Mouse (Mus musculus) limb, embryonic 12.5 days (tissue): ENCODE data around the gene Tbx2. TPM values are rescaled to one million over a fixed set of nuclear protein-coding genes. Genes with fewer than 3 reads are reported as not detected.

Experiments
- ATAC-seq: fragments of 200-750 bp; cut with Nextera tagmentation; 2 replicates; pipeline ENCODE4 v1.8.0; 2017; ENCODE audit warnings: low read depth, moderate TSS enrichment; ENCODE audit not compliant: insufficient number of reproducible peaks, insufficient read depth, low FRiP score, low TSS enrichment
- H3K27ac ChIP-seq: fragments of 300-500 bp; sonication (generic); 2 replicates; pipeline ENCODE4 v1.5.1; 2016; ENCODE audit warnings: mild to moderate bottlenecking, moderate library complexity
- H3K27me3 ChIP-seq: fragments of 300-500 bp; sonication (generic); 2 replicates; pipeline ENCODE4 v1.6.1; 2016; ENCODE audit warnings: mild to moderate bottlenecking, moderate library complexity
- H3K36me3 ChIP-seq: fragments of 300-500 bp; sonication (generic); 2 replicates; pipeline ENCODE4 v1.6.1; 2016; ENCODE audit warnings: mild to moderate bottlenecking, moderate library complexity
- H3K4me1 ChIP-seq: fragments of 300-500 bp; sonication (generic); replicated peaks from 2 replicates; pipeline ENCODE4 v1.6.1; 2016
- H3K4me2 ChIP-seq: fragments of 300-500 bp; sonication (generic); 2 replicates; pipeline ENCODE4 v1.6.1; 2016; ENCODE audit warnings: mild to moderate bottlenecking, moderate library complexity
- H3K4me3 ChIP-seq: fragments of 300-500 bp; sonication (generic); replicated peaks from 2 replicates; pipeline ENCODE4 v1.5.1; 2016; ENCODE audit warnings: mild to moderate bottlenecking
- H3K9ac ChIP-seq: fragments of 300-500 bp; sonication (generic); replicated peaks from 2 replicates; pipeline ENCODE4 v1.6.1; 2016; ENCODE audit warnings: mild to moderate bottlenecking, moderate library complexity
- H3K9me3 ChIP-seq: fragments of 300-500 bp; sonication (generic); 2 replicates; pipeline ENCODE4 v1.6.1; 2016; ENCODE audit warnings: mild to moderate bottlenecking, moderate library complexity
- WGBS: fragments of 180-500 bp; shearing (Covaris S2); methylation state at CpG from one replicate; pipeline ENCODE4 v1.1.7; 2016; 5-methylcytosine and 5-hydroxymethylcytosine counted together
- polyA plus RNA-seq: library from polyadenylated mRNA; unstranded; fragments of >200 nt; fragmentation: Nextera tagmentation; extraction: Ambion mirVana; gene quantifications from 2 replicates; pipeline ENCODE4 v1.2.1, GENCODE M21; 2016

Gene Tbx2
- polyA plus RNA-seq, 1 experiment from 2014 or later = 10.0 TPM

DNA sequence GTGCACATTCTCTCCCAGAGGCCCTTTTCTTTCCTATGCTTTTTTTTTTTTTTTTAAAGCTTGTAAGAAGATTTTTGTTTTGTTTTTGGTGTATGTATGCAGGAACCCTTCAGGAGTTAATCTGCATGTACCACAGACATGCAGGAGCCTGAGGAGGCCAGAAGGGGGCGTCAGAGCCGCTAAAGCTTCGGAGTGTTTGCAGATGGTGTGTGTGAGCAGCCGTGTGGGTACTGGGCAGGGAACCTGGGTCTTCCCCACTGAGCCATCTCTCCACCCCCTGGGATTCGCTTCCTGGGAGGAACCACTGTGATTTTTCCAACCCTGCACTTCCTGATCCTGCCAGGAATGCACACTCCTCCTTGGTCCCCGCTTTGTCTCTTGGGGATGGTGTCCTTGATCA, 18.4 kb downstream of the Tbx2 start:
- H3K4me3 ChIP-seq = no peak overlapping the region
- H3K27me3 ChIP-seq = peaks cover 10% of the 10 kb centered on the region; the same call in 1 of the 2 replicates
- H3K9ac ChIP-seq = no peak overlapping the region
- peaks cover 4% of the 10 kb centered on the region; the same call in 1 of the 2 replicates for H3K9me3 ChIP-seq
- H3K4me2 ChIP-seq = no peak overlapping the region
- 42% methylated on average over 6 of the region's 6 CpGs for WGBS
- no peaks in the 10 kb centered on the region for H3K36me3 ChIP-seq
- no peak for ATAC-seq
- no peak overlapping the region for H3K27ac ChIP-seq
- H3K4me1 ChIP-seq = no peaks in the 10 kb centered on the region; the same call in none of the 2 replicates

DNA sequence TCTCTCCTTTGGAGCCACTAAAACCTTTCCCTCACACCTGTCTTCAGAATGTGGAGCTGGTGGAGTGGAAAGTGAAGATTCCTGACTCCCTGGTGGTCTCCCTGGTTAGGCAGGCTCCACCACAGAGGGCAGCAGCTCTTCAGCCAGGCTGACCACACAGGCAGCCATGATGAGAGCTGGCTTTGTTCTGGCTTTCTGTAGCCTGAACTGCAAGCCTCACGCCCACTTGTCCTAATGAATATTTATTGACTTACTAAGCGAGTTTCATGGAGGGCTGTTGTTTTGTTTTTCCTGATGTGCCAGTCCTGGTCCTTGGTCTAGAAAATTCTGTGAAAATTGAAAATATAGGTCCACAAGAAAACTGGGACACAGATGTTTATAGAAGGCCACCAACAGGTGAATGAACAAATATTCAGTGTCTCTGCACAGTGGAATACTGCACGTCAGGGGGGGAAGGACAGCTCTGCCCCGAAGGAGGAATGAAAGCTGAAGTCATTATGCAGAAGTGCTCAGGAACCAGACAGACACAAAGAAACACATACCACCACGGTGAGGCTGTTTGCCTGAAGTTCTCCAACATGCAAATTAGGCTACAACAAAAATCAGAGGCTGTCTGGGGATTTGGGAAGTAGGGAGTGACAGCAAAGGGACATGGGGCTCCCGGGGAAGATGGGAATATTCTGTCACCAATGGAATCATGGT, 25.8 kb downstream of the Tbx2 start:
- peaks cover 6% of the 10 kb centered on the region for H3K4me1 ChIP-seq
- H3K4me2 ChIP-seq = no peak overlapping the region
- WGBS = 32% methylated on average over 6 of the region's 6 CpGs
- no peak overlapping the region for H3K9ac ChIP-seq
- no peaks in the 10 kb centered on the region for H3K36me3 ChIP-seq
- H3K27me3 ChIP-seq = no peaks in the 10 kb centered on the region
- no peak for ATAC-seq
- H3K27ac ChIP-seq = peak overlapping the region; percentile 18; the same call in 1 of the 2 replicates
- peaks cover 4% of the 10 kb centered on the region; the same call in 1 of the 2 replicates for H3K9me3 ChIP-seq
- H3K4me3 ChIP-seq = no peak overlapping the region

DNA sequence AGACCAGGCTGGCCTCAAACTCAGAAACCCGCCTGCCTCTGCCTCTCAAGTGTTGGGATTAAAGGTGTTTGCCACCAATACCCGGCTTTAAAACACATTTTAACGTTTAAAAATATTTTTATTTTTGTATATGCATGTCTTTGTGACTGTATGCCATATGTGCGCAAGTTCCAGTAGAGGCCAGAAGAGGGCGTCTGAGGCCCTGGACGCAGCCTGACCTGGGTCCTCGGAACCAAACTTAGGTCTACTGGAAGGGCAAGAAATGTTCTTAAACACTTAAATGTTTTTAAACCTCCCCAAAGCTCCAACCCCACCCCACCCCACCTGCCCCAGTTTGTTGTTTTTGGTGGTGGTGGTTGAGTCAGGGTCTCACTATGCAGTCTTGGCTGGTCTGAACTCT, 32.0 kb downstream of the Tbx2 start:
- 40% methylated on average over 7 of the region's 7 CpGs for WGBS
- H3K36me3 ChIP-seq = no peaks in the 10 kb centered on the region

DNA sequence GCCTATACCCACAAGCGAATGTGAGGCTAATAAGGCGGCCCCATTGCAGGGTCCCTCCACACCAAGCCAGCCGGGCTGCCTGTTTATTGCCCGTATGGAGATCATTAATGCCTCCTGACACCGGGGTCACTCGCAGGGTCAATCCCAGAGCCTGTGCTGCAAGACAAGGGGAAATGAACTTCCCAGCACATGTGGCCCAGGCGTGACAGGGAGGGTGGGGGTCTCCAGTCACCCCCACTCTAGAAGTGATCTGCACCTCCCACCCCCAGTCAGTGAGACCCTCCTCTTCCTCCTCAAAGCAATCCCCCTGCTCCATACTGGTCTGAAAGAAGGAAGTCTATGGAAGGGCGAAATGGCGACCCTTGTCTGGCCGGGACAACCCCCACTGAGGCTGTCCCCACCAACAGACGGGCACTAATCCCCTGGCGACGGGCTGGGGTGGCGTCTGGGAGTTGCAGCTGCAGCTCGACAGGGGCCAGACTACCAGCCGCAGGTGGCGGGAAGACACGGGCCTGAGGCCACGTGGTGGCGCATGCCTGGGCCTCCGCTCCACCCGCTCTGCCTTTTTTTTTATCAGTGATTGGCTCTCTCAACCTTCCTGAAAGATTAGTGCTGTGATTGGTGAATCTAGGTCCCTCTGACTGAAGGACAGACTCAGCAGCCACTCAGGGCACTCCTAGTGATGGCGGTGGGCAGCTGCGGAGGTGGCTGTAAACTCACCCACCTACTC, 43.9 kb downstream of the Tbx2 start:
- no peaks in the 10 kb centered on the region for H3K36me3 ChIP-seq
- peak overlapping the region; percentile 92 for H3K27ac ChIP-seq
- peak overlapping the region; percentile 20 for H3K4me3 ChIP-seq
- no peaks in the 10 kb centered on the region for H3K9me3 ChIP-seq
- H3K4me1 ChIP-seq = peaks cover 36% of the 10 kb centered on the region
- no peaks in the 10 kb centered on the region for H3K27me3 ChIP-seq
- peak; percentile 86 for ATAC-seq
- peak overlapping the region; percentile 53 for H3K4me2 ChIP-seq
- 0 out of 2 replicates have a peak overlapping the region, but pooled peaks have one; percentile 12 for H3K9ac ChIP-seq
- WGBS = 18% methylated on average over 24 of the region's 24 CpGs

More for the DNA sequence above, 32.0 kb downstream of the Tbx2 start:
- Histone ChIP-seq H3K4me2 (no peak overlapping the region), H3K27me3 (no peaks in the 10 kb centered on the region), H3K9ac (no peak overlapping the region), H3K4me3 (no peak overlapping the region), H3K4me1 (no peaks in the 10 kb centered on the region; the same call in 1 of the 2 replicates), H3K27ac (no peak overlapping the region), H3K9me3 (no peaks in the 10 kb centered on the region)
- no peak for ATAC-seq

DNA sequence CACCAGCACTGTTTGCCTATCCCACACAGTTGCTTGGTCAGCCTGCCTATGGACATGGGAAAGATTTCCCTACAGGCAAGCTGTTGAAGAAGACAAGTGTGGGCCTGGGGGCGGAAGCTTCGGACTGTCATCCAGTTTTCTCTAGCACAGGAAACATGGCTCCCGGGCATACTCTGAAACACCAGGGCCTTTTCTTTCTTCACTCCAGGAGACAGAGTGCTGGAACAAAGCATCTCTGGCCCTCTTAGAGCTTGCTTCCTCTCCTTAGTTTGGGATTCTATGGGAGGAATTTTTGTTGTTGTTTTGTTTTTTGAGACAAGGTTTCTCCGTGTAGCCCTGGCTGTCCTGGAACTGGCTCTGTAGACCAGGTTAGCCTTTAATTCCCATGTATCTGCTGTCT, 52.1 kb downstream of the Tbx2 start:
- ATAC-seq = no peak
- no peak overlapping the region for H3K9ac ChIP-seq
- H3K9me3 ChIP-seq = no peaks in the 10 kb centered on the region
- H3K4me3 ChIP-seq = no peak overlapping the region
- peaks cover 31% of the 10 kb centered on the region for H3K27me3 ChIP-seq
- WGBS = 69% methylated on average over 4 of the region's 4 CpGs
- no peaks in the 10 kb centered on the region for H3K36me3 ChIP-seq
- H3K4me1 ChIP-seq = peaks cover 30% of the 10 kb centered on the region
- H3K27ac ChIP-seq = no peak overlapping the region
- no peak overlapping the region for H3K4me2 ChIP-seq

DNA sequence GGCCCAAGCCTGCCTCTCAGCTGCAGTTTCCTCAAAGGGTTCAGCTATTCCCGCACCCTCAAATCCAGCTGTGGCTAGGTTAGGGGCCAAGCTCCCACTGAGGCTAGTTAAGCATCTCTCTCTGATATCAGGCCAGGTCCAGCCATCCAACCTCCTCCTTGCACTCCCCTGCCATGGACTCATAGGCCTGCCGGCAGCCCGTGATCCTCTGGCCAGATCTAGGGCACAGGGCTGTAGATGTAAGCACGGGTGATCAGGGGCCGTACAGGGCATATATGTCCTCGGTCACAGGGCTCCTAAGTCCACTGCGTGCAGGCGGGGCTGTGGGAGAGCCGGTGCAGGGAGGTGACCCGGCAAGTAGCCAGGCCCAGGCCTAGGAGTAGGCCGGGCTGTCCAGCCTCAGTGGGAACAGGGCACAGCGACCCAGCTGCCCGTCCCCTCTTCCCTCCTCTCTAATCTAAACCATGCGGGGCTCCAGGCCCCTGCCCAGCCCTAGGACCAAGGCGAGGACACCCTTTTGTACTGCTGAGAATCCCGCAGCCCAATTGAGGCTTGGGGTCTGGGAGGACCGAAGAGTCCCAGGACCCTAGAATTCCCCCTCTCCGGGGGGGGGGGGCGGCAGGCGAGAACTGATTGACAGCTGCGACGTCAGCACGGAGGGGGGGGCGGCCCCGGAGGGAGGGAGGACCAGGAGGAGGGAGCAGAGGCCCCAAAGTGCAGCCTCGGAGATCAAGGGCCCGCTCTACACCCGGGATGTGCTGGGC, 53.5 kb downstream of the Tbx2 start, which contains the start of gene Tbx4:
TSS of gene Tbx4 (plus strand) at position 758 of the 764 bp plus-strand sequence.
- Histone ChIP-seq H3K4me3 (peak within 1 kb of the TSS; percentile 64), H3K9ac (peak within 1 kb of the TSS; percentile 96), H3K9me3 (no peaks in the 10 kb centered on the region), H3K4me1 (peaks cover 36% of the 10 kb centered on the region), H3K27ac (peak within 1 kb of the TSS; percentile 95), H3K36me3 (no peaks in the 10 kb centered on the region), H3K4me2 (peak within 1 kb of the TSS; percentile 80), H3K27me3 (peaks cover 44% of the 10 kb centered on the region)
- ATAC-seq = peak; percentile 68
- WGBS = 12% methylated on average over 19 of the region's 28 CpGs

DNA sequence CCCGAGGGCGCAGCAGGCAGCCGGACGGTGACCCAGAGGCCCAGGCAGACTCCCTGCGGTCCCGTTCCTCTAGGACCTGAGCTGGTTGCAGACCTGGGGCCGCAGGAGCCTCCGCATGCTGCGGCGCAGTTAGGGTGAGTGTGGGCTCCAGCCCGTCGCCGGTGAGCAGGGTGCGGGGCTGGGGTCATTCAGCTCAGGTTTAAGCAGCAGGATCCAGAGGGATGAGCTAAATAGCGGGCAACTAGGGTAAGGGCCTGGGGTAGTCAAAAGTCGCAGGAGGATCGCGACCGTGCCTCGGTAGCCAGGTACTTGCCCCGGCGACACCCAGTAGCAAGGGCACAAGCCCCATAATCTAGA, 54.1 kb downstream of the Tbx2 start:
- no peaks in the 10 kb centered on the region for H3K36me3 ChIP-seq
- peaks cover 50% of the 10 kb centered on the region for H3K27me3 ChIP-seq
- H3K27ac ChIP-seq = peak overlapping the region; percentile 95
- 3% methylated on average over 22 of the region's 22 CpGs for WGBS
- peak overlapping the region; percentile 80 for H3K4me2 ChIP-seq
- peak overlapping the region; percentile 64 for H3K4me3 ChIP-seq
- H3K9ac ChIP-seq = peak overlapping the region; percentile 96
- H3K4me1 ChIP-seq = peaks cover 36% of the 10 kb centered on the region
- no peaks in the 10 kb centered on the region for H3K9me3 ChIP-seq
- ATAC-seq = no peak

DNA sequence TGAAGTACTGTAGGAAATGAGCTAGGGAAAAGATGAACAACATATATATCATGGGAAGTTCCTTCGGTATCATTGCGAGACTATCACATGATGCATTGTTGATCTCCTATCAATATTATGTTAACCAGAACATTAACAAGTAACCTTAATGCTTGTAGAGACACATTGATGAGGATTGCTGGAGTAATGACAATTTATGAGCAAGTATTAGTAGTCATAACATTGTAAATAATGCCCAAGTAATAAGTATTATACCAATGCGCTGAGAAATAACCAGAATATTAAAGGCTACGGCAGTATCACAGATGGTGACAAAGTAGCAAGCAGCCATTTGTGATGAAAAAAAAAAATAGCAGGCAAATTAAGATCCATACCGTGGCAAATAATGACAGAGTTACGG, 54.9 kb downstream of the Tbx2 start:
- H3K27ac ChIP-seq = no peak overlapping the region
- peak overlapping the region; percentile 95 for H3K9ac ChIP-seq
- H3K4me1 ChIP-seq = peaks cover 43% of the 10 kb centered on the region
- peak overlapping the region; percentile 80 for H3K4me2 ChIP-seq
- H3K4me3 ChIP-seq = peak overlapping the region; percentile 64
- H3K9me3 ChIP-seq = no peaks in the 10 kb centered on the region
- peaks cover 58% of the 10 kb centered on the region for H3K27me3 ChIP-seq
- no peaks in the 10 kb centered on the region for H3K36me3 ChIP-seq
- no peak for ATAC-seq
- WGBS = 14% methylated on average over 6 of the region's 6 CpGs

DNA sequence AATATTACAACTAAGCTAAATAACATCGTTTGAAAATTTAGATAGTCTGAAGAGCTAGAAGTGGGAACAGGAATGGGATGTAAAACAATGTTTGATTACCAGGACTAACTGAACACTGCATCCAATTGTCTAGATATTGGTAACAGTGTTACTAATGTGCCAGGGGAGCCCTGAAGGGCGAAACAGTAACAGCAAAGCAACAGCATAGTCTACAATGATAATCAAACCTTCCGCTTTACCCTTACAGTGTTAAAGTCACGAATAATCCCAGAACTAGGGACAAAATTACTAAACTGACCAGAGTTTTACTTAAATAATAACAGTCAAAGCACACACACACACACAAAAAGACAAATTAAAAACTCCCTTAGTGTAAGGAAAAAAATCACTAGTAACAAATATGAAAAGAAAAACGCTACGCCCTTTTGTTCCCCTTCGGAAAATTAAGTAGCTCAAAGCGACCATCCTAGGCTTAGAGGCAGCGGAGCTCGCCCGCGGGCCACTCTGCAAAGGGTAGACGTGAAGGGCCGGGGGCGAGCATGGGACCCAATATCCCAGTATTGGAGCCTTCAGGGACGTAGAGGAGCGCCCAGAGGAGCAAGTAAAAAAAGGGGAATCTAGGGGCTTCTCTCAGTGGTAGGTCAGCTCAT, 55.6 kb downstream of the Tbx2 start:
- Histone ChIP-seq H3K36me3 (no peaks in the 10 kb centered on the region), H3K27ac (peak overlapping the region; percentile 94), H3K4me1 (peaks cover 49% of the 10 kb centered on the region), H3K4me3 (peak overlapping the region; percentile 64), H3K4me2 (peak overlapping the region; percentile 80), H3K9ac (peak overlapping the region; percentile 95), H3K9me3 (no peaks in the 10 kb centered on the region), H3K27me3 (peaks cover 65% of the 10 kb centered on the region)
- no peak for ATAC-seq
- 3% methylated on average over 17 of the region's 17 CpGs for WGBS

DNA sequence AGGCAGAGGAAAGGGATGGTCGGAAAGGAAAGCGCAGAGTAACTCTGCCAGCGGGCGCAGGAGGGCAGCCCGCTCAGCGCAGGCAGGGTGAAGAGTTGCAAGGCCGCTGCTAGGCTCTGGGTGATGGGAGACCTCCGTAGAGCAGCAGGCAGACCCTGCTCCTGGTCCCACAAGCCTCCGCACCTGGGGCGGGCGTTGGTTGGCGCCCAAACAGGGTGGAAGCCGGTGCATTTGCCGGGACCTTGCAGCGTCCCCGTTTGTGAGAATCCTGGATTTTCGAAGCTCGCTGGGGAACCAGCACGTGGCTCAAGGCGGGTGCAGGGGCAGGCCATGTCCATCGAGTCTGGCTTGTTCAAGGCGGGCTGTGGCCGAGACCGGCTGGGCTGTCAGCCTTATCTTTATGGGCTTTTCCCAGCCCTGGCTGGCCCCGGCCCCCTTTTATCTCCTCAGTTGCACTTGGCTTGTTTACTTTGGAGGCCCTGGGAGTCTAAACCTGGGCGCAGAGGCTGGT, 56.2 kb downstream of the Tbx2 start:
- ATAC-seq = no peak
- peaks cover 52% of the 10 kb centered on the region for H3K4me1 ChIP-seq
- peaks cover 70% of the 10 kb centered on the region for H3K27me3 ChIP-seq

More for the DNA sequence above, 56.2 kb downstream of the Tbx2 start:
- WGBS = 4% methylated on average over 26 of the region's 26 CpGs
- Histone ChIP-seq H3K9me3 (no peaks in the 10 kb centered on the region), H3K27ac (peak overlapping the region; percentile 94), H3K9ac (peak overlapping the region; percentile 95), H3K4me3 (peak overlapping the region; percentile 64), H3K4me2 (peak overlapping the region; percentile 80), H3K36me3 (no peaks in the 10 kb centered on the region)
